Mouse (Mus musculus): ENCODE data around the gene Etnk1. TPM values are rescaled to one million over a fixed set of nuclear protein-coding genes. Genes with fewer than 3 reads are reported as not detected.

Gene Etnk1
- total RNA-seq, 4 experiments from 2014 or later, result 26.4 to 29.2 (median 27.7) TPM

Other genes with a start within 250 kb of the Etnk1 start
- gene St8sia1, start 202.8 kb upstream of the Etnk1 start, total RNA-seq (2022), result under 1 TPM; 0.09 to 0.25 (median 0.17) TPM
- 10 to 100 TPM; 13.3 to 15.3 (median 13.6) TPM for gene C2cd5, start 67.1 kb upstream of the Etnk1 start, total RNA-seq (2022)

All from heart, adult 8-10 months (tissue).